Mouse (Mus musculus) heart, adult 2 months (tissue): ENCODE measurements around the gene Pttg1ip.

Source experiments
- CTCF ChIP-seq: fragments of 200-600 bp; IDR thresholded peaks from 2 replicates; pipeline ENCODE4 v1.8.1; 2022; ENCODE audit warnings: antibody characterized with exemption, mild to moderate bottlenecking, moderate library complexity
- POLR2A ChIP-seq: fragments of 200-500 bp; IDR thresholded peaks from 2 replicates; pipeline ENCODE4 v1.6.1; 2011; ENCODE audit warnings: mild to moderate bottlenecking, low read depth, low read length, control low read depth; ENCODE audit not compliant: insufficient read depth

DNA sequence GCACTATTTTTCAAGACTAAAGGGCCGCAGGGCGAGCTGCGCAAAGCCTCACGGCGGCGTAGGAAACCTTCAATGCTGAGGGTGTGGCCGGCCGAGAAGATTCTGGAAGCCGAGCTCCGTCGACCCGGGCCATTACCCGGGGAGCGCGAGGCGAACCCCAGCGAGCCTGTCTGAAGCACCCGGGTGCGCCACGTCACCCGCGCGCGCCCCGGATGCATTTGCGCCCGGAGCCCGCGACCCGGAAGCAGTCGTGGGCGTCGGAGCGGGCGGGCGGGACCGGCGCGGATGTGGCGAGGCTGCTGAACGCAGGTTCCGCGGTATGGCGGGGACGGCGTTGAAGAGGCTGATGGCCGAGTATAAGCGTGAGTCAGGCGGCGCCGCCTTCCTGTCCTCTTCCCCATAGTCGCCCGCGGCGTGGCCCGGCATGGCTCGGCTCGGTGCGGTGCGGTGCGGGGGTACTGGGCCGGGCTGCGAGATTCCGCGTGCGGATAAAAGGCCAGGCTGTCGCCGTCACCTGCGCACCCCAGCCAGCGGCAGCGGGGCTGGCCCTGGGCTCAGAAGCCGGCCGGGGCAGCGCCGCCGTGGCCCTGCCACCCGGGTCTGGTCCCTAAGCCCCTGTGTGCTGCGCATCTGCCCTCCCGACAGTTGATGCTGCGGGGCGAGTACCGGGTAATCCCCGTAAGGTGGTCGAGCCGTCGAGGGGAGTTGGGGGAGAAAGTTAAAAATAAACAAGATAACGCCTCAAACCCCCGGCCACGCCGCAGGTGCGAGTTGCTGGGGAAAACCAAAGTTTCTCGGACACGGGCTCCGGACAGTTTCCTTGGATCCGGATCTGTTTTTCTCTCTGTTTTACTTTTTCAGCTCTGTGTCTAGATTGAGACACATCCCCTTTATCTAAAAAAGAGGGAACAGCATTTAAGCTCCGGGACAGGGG lies 40.8 kb downstream of the Pttg1ip start, which contains the start of gene Ube2g2:
- TF ChIP-seq POLR2A (peak; percentile 74), CTCF (no peak)
